Mouse (Mus musculus) liver, embryonic 16.5 days (tissue): ENCODE data around the gene Dusp13. TPM values are rescaled to one million over a fixed set of nuclear protein-coding genes. Genes with fewer than 3 reads are reported as not detected.
A peak's percentile ranks its signal among the peaks of the same experiment; 100 is the strongest.

Experiments
- ATAC-seq: fragments of 200-750 bp; cut with Nextera tagmentation; 2 replicates; pipeline ENCODE4 v1.8.0; 2017; ENCODE audit warnings: low read depth, mild to moderate bottlenecking, moderate number of reproducible peaks, moderate library complexity
- H3K27ac ChIP-seq: fragments of 300-500 bp; sonication (generic); 2 replicates; pipeline ENCODE4 v1.5.1; 2014; ENCODE audit warnings: mild to moderate bottlenecking, low read length
- H3K27me3 ChIP-seq: fragments of 300-500 bp; sonication (generic); 2 replicates; pipeline ENCODE4 v1.6.1; 2014; ENCODE audit warnings: low read depth, low read length, mixed read lengths; ENCODE audit not compliant: control insufficient read depth, insufficient read depth
- H3K36me3 ChIP-seq: fragments of 300-500 bp; sonication (generic); 2 replicates; pipeline ENCODE4 v1.6.1; 2014; ENCODE audit warnings: mild to moderate bottlenecking; ENCODE audit not compliant: control insufficient read depth, insufficient read depth
- H3K4me1 ChIP-seq: fragments of 300-500 bp; sonication (generic); 2 replicates; pipeline ENCODE4 v1.6.1; 2014; ENCODE audit warnings: low read depth, low read length, mixed read lengths; ENCODE audit not compliant: control insufficient read depth
- H3K4me2 ChIP-seq: fragments of 300-500 bp; sonication (generic); 2 replicates; pipeline ENCODE4 v1.6.1; 2014; ENCODE audit warnings: low read depth, low read length, mixed read lengths
- H3K4me3 ChIP-seq: fragments of 300-500 bp; sonication (generic); 2 replicates; pipeline ENCODE4 v1.5.1; 2014; ENCODE audit warnings: low read depth, mild to moderate bottlenecking, low read length
- H3K9ac ChIP-seq: fragments of 300-500 bp; sonication (generic); 2 replicates; pipeline ENCODE4 v1.6.1; 2014; ENCODE audit warnings: low read depth, low read length
- H3K9me3 ChIP-seq: fragments of 300-500 bp; sonication (generic); replicated peaks from 2 replicates; pipeline ENCODE4 v1.6.1; 2016; ENCODE audit warnings: low read length; ENCODE audit not compliant: control insufficient read depth
- WGBS: fragments of 180-500 bp; shearing (Covaris S2); extraction: QIAGEN DNeasy Blood & Tissue Kit; methylation state at CpG from one replicate; pipeline ENCODE4 v1.1.7; 2014; ENCODE audit not compliant: insufficient replicate concordance; 5-methylcytosine and 5-hydroxymethylcytosine counted together
- polyA plus RNA-seq: library from polyadenylated mRNA; unstranded; fragments of >200 nt; fragmentation: Nextera tagmentation; extraction: Ambion mirVana; gene quantifications from 2 replicates; pipeline ENCODE4 v1.2.1, GENCODE M21; 2015

Gene Dusp13
- polyA plus RNA-seq, 1 experiment from 2014 or later, result 0.30 TPM

GRCm38 (mm10) chr14:21696186-21696830, 54.7 kb downstream of the Dusp13 start:
- H3K27ac ChIP-seq, result no peak overlapping the region
- H3K4me2 ChIP-seq, result no peak overlapping the region
- no peaks in the 10 kb centered on the region for H3K27me3 ChIP-seq
- no peaks in the 10 kb centered on the region for H3K36me3 ChIP-seq
- ATAC-seq, result no peak
- H3K9me3 ChIP-seq, result no peaks in the 10 kb centered on the region
- H3K4me1 ChIP-seq, result no peaks in the 10 kb centered on the region; the same call in 1 of the 2 replicates
- H3K4me3 ChIP-seq, result no peak overlapping the region
- no peak overlapping the region for H3K9ac ChIP-seq
- 59% methylated on average over 7 of the region's 7 CpGs for WGBS

GRCm38 (mm10) chr14:21695020-21695419, 56.0 kb downstream of the Dusp13 start:
- ATAC-seq, result no peak
- Histone ChIP-seq H3K4me1 (no peaks in the 10 kb centered on the region; the same call in 1 of the 2 replicates), H3K4me2 (no peak overlapping the region), H3K9me3 (no peaks in the 10 kb centered on the region), H3K9ac (no peak overlapping the region), H3K27me3 (no peaks in the 10 kb centered on the region), H3K36me3 (no peaks in the 10 kb centered on the region), H3K4me3 (no peak overlapping the region), H3K27ac (no peak overlapping the region)
- WGBS, result 53% methylated on average over 6 of the region's 6 CpGs

GRCm38 (mm10) chr14:21691070-21691469, 59.9 kb downstream of the Dusp13 start:
- H3K36me3 ChIP-seq, result no peaks in the 10 kb centered on the region
- 71% methylated on average over 3 of the region's 3 CpGs for WGBS
- H3K9me3 ChIP-seq, result no peaks in the 10 kb centered on the region
- no peak overlapping the region for H3K27ac ChIP-seq
- H3K4me1 ChIP-seq, result no peaks in the 10 kb centered on the region
- H3K4me3 ChIP-seq, result no peak overlapping the region
- no peak overlapping the region for H3K4me2 ChIP-seq
- H3K9ac ChIP-seq, result no peak overlapping the region
- H3K27me3 ChIP-seq, result peaks cover 17% of the 10 kb centered on the region
- no peak for ATAC-seq

- H3K27me3 ChIP-seq, result peaks cover 19% of the 10 kb centered on the region
- peak overlapping the region; percentile 29 for H3K4me3 ChIP-seq
- no peak overlapping the region for H3K9ac ChIP-seq
- peak overlapping the region; percentile 49 for H3K4me2 ChIP-seq
- 11% methylated on average over 47 of the region's 49 CpGs for WGBS
- no peaks in the 10 kb centered on the region; the same call in 1 of the 2 replicates for H3K4me1 ChIP-seq
- H3K9me3 ChIP-seq, result no peaks in the 10 kb centered on the region
- H3K36me3 ChIP-seq, result no peaks in the 10 kb centered on the region
- no peak overlapping the region for H3K27ac ChIP-seq
- no peak for ATAC-seq
Observed at GRCm38 (mm10) chr14:21686376-21687279, 64.4 kb downstream of the Dusp13 start.

GRCm38 (mm10) chr14:21685411-21686146, 65.4 kb downstream of the Dusp13 start:
- WGBS, result 69% methylated on average over 10 of the region's 10 CpGs

GRCm38 (mm10) chr14:21683834-21684233, 67.1 kb downstream of the Dusp13 start:
- WGBS, result 69% methylated on average over 4 of the region's 4 CpGs

More at GRCm38 (mm10) chr14:21685411-21686146, 65.4 kb downstream of the Dusp13 start:
- H3K27me3 ChIP-seq, result peaks cover 19% of the 10 kb centered on the region
- H3K27ac ChIP-seq, result no peak overlapping the region
- no peak for ATAC-seq
- no peak overlapping the region for H3K9ac ChIP-seq
- H3K36me3 ChIP-seq, result no peaks in the 10 kb centered on the region
- H3K4me3 ChIP-seq, result no peak overlapping the region
- H3K9me3 ChIP-seq, result no peaks in the 10 kb centered on the region
- H3K4me2 ChIP-seq, result no peak overlapping the region
- H3K4me1 ChIP-seq, result no peaks in the 10 kb centered on the region; the same call in 1 of the 2 replicates

More at GRCm38 (mm10) chr14:21683834-21684233, 67.1 kb downstream of the Dusp13 start:
- Histone ChIP-seq H3K4me2 (no peak overlapping the region), H3K9me3 (no peaks in the 10 kb centered on the region), H3K27me3 (peaks cover 19% of the 10 kb centered on the region), H3K36me3 (no peaks in the 10 kb centered on the region), H3K27ac (no peak overlapping the region), H3K9ac (no peak overlapping the region), H3K4me1 (no peaks in the 10 kb centered on the region; the same call in 1 of the 2 replicates), H3K4me3 (no peak overlapping the region)
- ATAC-seq, result no peak

Other genes starting within 250 kb of the Dusp13 start
- 0.18 and 0.27 TPM in 2 replicates for gene Dupd1, start 36.6 kb downstream of the Dusp13 start, polyA plus RNA-seq
- gene Samd8, start 650 bp downstream of the Dusp13 start, polyA plus RNA-seq, result 3.0 and 3.9 TPM in 2 replicates
- 98.4 and 113 TPM in 2 replicates for gene Vdac2, start 74.1 kb upstream of the Dusp13 start, polyA plus RNA-seq
- 15.8 and 18.4 TPM in 2 replicates for gene Comtd1, start 97.8 kb upstream of the Dusp13 start, polyA plus RNA-seq
- 0.49 and 0.61 TPM in 2 replicates for gene Zfp503, start 238.4 kb upstream of the Dusp13 start, polyA plus RNA-seq